Mouse (Mus musculus) splenic B cell, adult 2 months (primary cell): ENCODE data around the gene Tlr5.

Source experiments
- DNase-seq: peaks from one replicate; pipeline ENCODE4 v3.0.0-alpha.2; 2011; ENCODE audit warnings: low read depth, low spot score
- H3K27me3 ChIP-seq: 2 replicates; pipeline ENCODE4 v1.6.1; 2012; ENCODE audit warnings: mild to moderate bottlenecking, low read length, moderate library complexity, mixed read lengths; ENCODE audit not compliant: control insufficient read depth, poor library complexity, insufficient read depth, severe bottlenecking
- H3K36me3 ChIP-seq: 2 replicates; pipeline ENCODE4 v1.6.1; 2012; ENCODE audit warnings: mild to moderate bottlenecking, low read length, moderate library complexity, mixed read lengths; ENCODE audit not compliant: control insufficient read depth, poor library complexity, insufficient read depth, severe bottlenecking

Gene Tlr5

DNA sequence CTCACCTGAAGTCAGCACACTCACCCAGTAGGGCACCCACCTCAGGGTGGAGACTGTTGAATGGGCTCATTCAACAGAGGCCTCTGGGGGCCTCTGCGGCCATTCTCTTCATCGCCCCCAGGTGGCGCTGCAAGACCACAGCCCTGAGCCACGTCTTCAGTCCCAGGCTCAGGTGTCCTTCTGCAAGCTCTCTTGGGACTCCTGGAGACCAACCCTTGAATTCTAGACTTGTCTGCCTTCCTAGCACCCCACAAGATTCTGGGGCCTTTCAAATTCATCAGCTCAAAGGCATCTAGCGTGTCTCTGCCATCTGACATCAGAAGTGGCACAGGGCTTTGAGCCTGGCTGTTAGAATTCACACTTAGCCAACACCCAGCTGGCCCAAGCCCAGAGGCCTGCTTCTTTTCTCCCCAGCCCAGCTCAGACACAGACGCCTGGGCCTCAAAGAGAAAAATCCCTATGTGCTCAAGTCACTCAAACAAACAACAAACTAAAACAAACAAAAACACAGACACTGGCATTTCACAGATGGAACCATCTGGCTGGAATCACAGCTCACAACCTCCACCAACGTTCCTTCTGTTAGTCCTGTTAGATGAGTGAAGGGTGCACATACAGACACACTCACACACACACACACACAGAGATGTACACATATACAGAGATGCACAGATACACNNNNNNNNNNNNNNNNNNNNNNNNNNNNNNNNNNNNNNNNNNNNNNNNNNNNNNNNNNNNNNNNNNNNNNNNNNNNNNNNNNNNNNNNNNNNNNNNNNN lies 36.6 kb downstream of the Tlr5 start:
- Histone ChIP-seq H3K36me3 (no peaks in the 10 kb centered on the region), H3K27me3 (no peaks in the 10 kb centered on the region)
- peak; percentile 67 for DNase-seq
